Mouse (Mus musculus) retina, embryonic 14.5 days (tissue): ENCODE measurements around the gene 4933428G20Rik.
A peak's percentile ranks its signal among the peaks of the same experiment; 100 is the strongest.

ENCODE experiments used
- DNase-seq: peaks from one replicate; pipeline ENCODE4 v3.0.0-alpha.2; 2015; ENCODE audit warnings: low spot score

The 4933428G20Rik gene

DNA sequence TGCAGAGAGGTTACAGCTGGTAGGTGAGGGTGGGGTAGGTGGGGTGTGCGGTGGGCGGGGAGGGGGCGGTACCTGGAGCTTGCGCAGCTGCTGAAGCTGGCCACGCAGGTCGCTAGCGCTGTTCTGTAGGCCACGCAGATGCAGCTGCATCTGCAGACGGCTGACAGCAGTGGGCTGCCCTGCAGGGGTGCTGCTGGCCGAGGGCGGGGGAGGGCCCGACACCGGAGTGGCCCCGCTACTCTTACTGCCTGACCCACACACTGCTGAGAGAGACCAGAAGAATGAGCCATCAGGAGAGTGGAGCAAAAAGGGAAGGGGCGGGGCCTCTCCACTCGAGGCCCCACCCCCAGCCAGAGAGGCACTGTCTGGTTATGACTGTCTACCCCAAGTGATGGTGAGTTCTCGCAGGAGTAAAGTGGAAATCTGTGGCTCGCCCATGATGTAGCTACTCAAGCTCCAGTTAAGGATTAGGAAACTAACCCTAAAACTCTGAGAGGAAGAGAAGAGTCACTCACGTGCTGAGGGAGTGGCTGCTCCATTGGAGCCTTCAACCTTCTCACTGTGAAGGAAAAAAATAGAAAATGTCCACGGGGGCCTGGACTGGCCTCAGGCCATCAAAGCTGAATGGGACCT lies 32.9 kb upstream of the 4933428G20Rik start:
- DNase-seq: peak; percentile 71

GRCm38 (mm10) chr11:97532354-97532753 lies 32.2 kb upstream of the 4933428G20Rik start:
- peak; percentile 55 for DNase-seq

GRCm38 (mm10) chr11:97531381-97532260 lies 31.5 kb upstream of the 4933428G20Rik start:
- peak; percentile 93 for DNase-seq

DNA sequence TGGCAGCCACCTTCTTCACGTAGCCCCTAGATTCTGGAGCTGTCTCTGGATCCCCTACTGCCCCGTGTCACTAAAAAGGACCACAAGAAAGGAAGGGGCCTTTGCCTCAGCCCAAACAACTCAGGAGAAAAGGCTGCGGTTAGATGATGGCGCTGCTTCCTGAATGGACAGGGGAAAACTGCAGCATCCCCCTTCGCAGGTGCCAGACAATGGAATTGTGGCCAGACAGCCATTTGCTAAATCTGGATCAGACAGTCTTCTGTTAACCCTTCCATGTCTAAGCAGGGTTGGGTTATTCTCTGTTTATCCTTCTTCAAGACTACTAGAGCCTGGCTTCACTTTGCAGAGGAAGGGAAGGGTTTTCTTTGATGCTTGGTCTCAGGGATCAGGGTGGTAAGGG lies 30.8 kb upstream of the 4933428G20Rik start:
- no peak for DNase-seq

DNA sequence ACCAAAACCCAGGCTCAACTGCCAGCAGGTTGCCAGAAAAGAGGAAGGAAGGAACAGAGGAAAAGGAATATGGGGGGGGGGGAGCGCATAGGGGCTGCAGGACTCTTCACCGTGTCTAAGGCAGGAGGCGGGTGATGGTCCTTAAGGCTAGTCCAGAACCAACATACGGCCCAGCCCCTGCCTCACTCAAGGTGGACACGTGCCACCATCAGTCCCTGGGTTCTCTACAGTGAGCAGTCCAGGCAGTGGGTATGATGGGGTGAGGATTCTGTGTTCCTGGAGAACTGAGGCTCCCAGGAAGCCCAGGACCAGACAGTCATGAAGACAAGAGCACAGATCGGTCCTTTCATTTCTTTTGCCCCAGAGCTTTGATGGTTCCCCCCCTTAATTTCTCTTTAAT lies 29.9 kb upstream of the 4933428G20Rik start:
- no peak for DNase-seq

DNA sequence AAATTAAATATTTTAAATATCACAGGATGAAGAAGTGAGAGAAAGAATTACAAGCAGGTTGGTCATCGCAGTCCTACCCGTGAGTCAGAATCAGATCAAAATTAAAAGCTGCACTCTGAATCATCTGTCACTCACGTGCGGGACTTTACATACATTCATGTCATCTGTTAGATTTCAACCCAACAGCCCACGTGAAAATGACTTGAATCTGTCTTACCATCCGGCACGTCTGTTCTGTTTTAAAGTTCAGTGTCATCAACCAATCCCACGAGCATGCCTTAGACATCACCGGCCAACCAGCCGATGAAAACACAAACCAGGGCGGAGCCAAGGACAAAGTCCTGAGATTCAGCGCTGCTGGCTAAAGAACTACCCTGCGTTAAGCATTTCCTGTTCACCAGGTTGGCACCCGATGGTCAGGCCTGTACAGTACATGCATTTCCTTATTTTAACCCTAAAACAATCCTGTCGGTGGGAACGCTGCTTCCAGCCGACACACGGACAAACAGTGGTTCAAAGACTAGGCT lies 28.2 kb upstream of the 4933428G20Rik start:
- no peak for DNase-seq

DNA sequence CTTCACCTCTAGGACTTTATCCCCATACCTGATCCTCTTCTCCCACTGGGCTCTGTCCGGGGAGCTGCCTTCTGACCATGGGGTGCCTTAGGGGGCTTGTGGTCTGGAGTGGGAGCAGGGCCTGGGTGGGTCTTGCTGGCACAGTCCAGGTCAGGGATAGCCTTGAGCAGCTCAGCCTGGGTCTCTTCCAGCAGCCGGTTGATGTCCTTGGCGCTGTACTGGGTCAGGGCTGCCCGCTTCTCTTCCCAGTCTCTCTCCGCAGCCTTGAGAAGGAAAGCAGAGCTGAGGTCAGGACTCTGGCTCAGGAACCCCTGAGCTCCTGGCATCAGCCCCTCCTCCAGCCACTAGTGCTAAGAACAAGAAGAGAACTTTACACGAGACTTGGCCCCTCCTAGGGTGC lies 25.2 kb upstream of the 4933428G20Rik start:
- no peak for DNase-seq

- no peak for DNase-seq
Measured at GRCm38 (mm10) chr11:97524306-97524705, 24.2 kb upstream of the 4933428G20Rik start.

DNA sequence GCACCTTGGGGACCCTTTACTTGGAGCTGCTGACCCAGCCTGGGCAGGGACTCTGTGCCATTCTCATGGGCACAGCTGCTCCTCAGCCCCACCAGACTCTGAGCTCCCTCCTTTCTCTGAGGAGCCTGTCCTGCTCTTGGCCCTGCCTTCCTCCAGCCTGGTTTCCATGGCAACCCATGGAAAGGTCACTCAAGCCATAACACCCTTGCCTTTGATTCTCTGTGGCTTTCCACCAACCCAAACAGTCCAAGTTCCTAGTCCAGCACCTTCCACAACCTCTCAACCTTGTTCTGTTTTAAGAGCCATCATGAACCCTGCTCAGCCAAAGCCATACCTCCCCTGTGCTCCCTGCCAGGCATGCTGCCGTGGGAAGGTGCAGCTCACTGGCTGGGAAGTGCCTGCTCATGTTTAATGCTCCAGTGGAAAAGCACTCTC lies 23.7 kb upstream of the 4933428G20Rik start:
- peak; percentile 72 for DNase-seq

DNA sequence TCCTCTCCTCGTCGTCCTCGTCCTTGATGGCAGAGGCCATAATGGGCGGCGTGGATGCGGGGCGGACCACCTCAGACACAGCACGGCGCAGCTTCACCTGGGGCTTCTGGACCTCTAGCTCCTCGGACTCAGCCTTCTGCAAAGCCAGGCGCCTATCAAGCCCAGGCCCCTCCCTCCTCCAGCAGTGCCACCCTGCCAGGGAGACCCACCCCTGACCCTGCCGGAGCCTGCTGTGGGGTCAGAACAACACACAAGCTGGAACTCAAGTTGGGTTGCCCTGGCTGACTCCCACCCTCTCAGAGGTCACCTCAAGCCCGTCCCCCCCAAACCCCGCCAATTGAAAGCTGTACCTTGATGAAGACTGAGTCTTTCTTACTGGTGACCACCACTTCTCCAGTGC lies 23.0 kb upstream of the 4933428G20Rik start:
- DNase-seq: no peak

GRCm38 (mm10) chr11:97521741-97522474 lies 21.8 kb upstream of the 4933428G20Rik start:
- no peak for DNase-seq

- no peak for DNase-seq
Measured at GRCm38 (mm10) chr11:97520541-97520940, 20.4 kb upstream of the 4933428G20Rik start.

DNA sequence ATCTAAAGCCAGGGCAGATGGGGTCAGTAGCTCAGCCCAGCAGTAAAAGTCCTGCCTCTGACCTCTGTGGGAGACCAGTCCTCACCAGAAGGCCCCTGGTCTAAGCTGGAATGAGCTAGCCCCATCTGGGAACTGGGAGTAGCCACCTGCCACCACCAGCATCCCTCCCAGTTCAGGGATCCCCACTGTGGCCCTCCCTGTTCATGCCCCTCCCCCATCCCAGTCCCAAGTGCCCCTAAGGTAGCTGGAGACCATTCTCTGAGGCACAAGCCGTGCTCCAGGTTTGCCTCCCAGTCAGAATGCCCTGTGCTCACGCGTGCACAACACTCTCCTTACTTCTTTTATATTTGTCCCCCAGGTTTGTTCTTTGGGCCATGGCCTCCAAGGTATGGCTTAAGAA lies 12.9 kb upstream of the 4933428G20Rik start:
- no peak for DNase-seq

- DNase-seq: no peak
Measured at GRCm38 (mm10) chr11:97512511-97512910, 12.4 kb upstream of the 4933428G20Rik start.

DNA sequence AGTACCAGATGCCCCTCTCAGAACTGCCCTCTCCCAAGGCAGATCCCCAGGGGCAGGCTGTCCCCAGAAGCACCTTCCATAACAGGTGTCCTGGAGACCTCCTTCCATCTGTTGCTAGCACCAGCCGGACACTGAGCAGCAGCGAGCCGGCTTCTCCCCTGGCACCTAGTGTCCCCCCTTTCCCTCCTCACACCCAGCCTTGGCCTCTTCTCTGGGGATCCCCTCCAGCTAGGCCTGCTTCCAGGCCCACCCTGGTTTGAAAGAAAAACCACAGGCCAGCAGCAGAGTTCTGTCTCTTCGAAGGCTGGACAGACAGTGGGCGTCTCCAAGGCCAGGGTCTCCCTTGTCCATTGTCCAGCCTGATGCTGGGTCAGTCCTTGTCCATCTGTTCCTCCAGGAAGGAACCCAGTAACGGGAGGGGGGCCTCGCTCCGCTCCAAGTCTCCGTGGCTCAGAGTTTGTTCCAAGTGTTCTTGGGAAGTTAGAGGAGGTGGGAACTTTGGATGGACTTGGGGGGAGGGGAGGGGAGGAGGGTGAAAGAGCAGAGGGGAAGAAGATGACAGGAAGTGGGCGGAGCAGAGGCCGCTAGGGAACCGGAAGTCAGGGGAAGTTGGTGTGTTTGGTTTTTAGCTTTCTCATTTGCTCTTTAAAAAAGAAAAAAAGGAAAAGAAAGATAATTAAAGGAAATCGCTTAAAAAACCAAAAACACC lies 11.7 kb upstream of the 4933428G20Rik start:
- peak; percentile 51 for DNase-seq

DNA sequence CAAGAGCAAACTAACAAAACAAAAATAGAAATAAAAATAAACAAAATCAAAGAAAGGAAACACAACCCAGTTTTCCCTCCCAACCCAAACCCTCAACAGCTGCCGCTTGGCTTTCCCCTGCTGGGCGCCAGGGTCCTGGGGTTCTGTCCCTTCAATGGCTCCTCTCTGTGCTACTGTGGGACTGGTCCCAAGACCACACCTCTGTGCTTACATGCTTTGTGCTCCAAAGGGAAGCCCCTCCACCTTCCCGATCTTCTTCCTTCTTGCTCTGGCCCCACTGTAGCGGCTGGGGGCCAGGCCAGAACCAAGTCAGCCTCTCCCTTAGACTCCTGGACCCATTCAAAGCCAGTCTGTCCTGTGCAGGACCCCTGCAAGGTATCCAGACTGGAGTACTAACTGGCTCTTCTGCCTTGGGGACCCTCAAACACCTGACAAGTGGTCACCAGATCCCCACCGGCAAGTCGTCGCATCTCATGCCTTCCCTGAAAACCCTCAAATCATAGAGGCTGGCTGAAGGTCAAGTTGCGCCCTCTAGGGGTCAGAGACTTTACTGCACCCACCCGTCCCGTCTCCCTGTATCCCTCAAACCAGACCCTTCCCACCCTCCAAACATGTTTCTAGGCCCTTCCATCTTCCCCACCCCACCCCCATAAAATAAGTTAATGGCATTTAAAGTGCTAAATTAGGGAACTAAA lies 11.0 kb upstream of the 4933428G20Rik start:
- peak; percentile 91 for DNase-seq

DNA sequence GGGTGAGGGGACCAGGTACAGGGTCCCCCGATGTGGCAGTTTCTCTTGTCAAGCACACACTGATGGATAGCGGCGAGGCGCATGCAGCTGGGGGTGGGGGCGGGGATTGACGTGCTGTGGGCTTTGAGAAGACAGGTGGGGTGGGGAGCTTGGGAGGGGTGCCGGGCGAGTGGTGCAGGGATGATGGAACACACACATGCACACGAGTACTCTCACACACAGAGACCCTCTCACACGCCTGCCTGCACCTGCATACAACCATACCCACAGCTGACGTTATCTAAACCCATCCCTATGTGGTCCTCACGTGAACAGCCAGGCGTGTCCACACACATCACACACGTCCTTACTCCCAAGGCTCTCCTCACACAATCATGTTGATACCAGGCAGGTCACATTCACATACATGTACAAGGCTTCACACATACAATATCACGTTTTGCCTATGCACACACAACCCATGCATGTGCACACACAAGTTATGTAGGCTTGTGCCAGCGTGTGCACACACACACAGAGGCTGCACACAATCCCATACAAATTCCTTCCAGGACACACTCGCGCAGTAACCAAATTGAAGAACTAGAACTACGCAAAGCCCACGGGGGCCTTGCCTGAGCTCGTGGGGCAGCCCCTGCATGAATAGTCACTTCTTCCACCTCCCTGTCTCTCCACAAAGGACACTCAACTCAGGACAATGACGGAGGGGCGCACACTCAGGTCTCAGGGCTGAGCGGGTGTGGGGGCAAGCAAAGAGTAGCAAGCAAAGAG lies 9.8 kb upstream of the 4933428G20Rik start:
- DNase-seq: no peak

DNA sequence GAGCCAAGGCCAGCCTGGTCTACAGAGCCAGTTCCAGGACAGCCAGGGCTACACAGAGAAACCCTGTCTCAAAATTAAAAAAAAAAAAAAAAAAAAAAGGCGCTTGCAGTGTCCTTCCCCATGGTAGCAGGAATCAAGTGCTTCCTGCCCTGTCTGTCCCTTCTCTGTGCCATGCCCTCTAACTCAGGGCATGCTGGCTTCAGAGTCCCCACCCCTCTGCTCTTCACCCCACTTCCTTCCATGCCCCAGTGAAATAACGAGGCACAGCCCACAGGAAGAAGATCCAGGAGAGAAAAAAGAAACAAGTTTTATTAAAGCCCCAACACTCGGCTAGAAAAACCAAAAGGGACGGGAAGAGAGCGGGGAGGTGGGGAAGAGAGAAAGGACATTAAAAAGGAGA lies 8.9 kb upstream of the 4933428G20Rik start:
- no peak for DNase-seq

DNA sequence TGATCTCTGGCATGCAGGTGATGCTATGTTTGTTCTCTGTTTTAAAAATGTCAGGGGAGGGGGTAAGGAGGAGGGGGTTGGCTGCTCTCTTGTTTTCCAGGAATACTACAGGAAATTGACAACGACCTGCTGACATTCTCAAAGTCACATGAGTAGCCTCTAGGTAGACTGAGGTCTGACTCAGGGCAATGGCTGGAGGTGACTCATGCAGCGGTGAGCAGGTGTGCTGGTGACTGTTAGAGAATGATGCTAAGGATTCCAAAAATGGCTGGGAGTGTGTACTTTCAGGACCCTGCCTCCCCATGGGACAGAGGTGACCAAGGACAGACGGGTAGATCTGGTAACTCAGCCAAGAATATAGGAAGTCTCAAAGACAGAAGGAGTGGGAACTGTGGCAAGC lies 8.1 kb upstream of the 4933428G20Rik start:
- DNase-seq: no peak

- DNase-seq: no peak
Measured at GRCm38 (mm10) chr11:97506331-97506730, 6.2 kb upstream of the 4933428G20Rik start.
